Mouse (Mus musculus): Measurements from ENCODE around the gene Pin1rt1. TPM values are rescaled to one million over a fixed set of nuclear protein-coding genes. Genes with fewer than 3 reads are reported as not detected.
A peak's percentile ranks its signal among the peaks of the same experiment; 100 is the strongest.

Pin1rt1 gene
- polyA plus RNA-seq, 1 experiment from 2014 or later = 0.19 TPM

DNA sequence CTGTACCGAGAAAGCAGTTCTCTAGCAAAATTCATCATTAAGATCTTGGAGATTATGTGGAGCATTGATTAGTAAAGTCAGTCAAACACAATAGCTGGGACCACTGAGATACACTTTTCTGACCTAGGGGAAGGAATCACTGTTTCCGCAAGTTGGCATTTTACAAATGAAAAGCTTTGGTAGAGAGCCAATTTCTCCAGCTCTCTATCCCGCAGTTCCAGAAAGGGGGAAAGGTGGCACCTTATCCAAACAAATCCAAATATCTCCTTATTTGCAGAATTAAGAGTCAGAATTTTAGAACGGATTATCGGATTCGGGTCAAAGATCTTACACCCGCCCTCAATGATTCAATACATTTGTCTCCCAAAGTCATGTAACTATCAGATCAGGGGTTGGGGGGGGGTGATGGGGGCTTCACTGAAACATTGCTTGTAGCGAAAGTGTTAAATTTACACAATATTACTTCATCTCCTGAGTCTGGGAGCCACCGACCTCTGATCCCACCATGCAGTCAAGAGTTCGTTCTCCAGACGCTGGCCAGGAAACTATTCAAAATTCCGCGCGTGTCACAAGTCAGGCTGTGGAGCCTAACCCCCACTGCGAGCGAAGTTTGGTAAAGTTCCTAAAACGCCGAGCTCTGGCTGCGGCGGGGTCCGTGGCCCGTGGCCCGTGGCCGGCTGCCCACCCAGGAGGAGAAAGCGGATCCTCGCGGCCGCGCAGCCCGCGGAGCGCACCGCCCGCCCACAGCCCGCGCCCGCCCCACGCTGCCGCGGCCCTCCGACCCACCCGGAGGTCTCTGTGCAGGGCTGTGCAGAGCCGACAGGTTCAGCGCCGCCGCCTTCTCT, 25.9 kb upstream of the Pin1rt1 start:
- Histone ChIP-seq H3K4me2 (ENCODE audit: low read depth, low read length) (peak overlapping the region; percentile 76), H3K9ac (ENCODE audit: low read length) (peak overlapping the region; percentile 90), H3K4me1 (ENCODE audit: control insufficient read depth, insufficient read depth, low read length) (peaks cover 11% of the 10 kb centered on the region; the same call in 1 of the 2 replicates), H3K9me3 (replicated peaks; ENCODE audit: control insufficient read depth, low read length) (no peaks in the 10 kb centered on the region), H3K36me3 (ENCODE audit: control insufficient read depth, insufficient read depth, low read length) (no peaks in the 10 kb centered on the region), H3K4me3 (replicated peaks; ENCODE audit: low read length) (peak overlapping the region; percentile 79), H3K27me3 (ENCODE audit: control insufficient read depth, insufficient read depth, low read length) (no peaks in the 10 kb centered on the region), H3K27ac (ENCODE audit: low read length) (peak overlapping the region; percentile 70)
- 5% methylated on average over 46 of the region's 46 CpGs for whole genome bisulfite sequencing
- ATAC-seq (ENCODE audit: insufficient read depth, low FRiP score) = no peak

DNA sequence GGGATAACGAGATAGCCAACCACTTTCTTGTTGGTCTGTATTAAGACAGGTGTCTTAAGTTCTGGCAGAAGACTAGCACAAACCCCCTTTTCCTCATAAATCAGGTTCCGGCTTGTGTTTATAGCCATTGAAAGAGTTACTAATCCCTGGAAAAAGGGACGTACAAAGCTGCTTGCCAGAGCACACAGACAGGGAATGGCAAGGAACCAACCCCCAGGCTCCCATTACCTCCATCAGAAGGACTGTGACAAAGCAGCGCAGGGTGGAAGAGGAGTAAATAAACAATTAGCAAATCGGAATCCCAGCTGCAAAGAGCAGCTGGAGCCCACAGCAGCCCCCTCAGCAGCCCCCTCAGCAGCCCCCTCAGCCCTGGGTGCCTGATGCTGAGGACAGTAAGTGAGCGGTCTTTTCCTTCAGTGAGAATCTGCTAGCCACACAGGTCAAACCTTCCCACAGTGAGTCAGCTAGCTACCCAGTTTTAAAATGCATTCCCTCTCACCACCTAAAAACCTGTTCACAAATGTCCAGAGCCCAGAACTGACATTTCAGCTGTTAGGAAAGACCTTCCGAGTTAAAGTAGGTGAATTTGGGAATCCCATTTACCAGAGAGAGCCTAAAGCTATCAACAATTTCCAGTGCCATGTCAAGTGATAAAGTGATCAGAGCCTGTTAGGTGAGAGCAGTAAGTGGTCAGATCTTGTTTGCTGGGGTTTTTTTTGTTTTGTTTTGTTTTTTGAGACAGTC, 25.0 kb upstream of the Pin1rt1 start:
- no peak for ATAC-seq (ENCODE audit: insufficient read depth, low FRiP score)
- 31% methylated on average over 7 of the region's 7 CpGs for WGBS
- H3K4me3 ChIP-seq (replicated peaks; ENCODE audit: low read length) = peak overlapping the region; percentile 79
- no peak overlapping the region for H3K9ac ChIP-seq (ENCODE audit: low read length)
- H3K9me3 ChIP-seq (replicated peaks; ENCODE audit: control insufficient read depth, low read length) = no peaks in the 10 kb centered on the region
- no peak overlapping the region for H3K27ac ChIP-seq (ENCODE audit: low read length)
- H3K4me1 ChIP-seq (ENCODE audit: control insufficient read depth, insufficient read depth, low read length) = peaks cover 11% of the 10 kb centered on the region; the same call in 1 of the 2 replicates
- H3K4me2 ChIP-seq (ENCODE audit: low read depth, low read length) = peak overlapping the region; percentile 76
- H3K27me3 ChIP-seq (ENCODE audit: control insufficient read depth, insufficient read depth, low read length) = no peaks in the 10 kb centered on the region
- no peaks in the 10 kb centered on the region for H3K36me3 ChIP-seq (ENCODE audit: control insufficient read depth, insufficient read depth, low read length)

DNA sequence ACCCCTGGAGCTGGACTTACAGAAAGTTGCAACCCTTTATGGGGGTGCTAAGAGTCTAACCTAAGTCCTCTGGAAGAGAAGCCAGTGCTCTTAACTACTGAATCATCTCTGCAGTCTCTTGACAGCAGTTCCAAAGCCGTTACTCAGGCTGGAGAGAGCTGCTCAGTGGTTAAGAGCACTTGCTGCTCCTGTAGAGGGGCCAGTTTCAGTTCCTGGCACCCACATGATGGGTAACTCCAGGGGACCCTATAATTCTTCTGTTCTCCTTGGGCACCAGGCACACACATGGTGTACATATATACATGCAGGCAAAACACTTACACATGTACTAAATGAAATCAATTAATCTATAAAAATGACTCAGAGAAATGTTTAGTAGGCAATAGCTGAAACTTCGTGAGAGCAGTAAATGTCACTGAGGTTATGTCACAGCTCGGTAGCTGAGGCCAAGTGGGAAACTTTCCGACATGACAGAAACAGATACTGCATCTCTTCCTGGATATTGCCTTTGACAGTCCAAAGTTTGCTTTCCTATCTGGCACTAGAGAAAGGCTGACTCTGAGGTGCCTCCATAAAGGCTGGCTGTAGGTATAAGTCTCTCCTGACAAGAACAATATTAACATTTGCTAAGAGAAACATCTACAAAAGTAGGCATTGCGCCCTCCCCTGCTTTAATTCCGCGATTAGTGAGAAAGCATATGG, 24.2 kb upstream of the Pin1rt1 start:
- Histone ChIP-seq H3K4me1 (ENCODE audit: control insufficient read depth, insufficient read depth, low read length) (peaks cover 11% of the 10 kb centered on the region; the same call in 1 of the 2 replicates), H3K36me3 (ENCODE audit: control insufficient read depth, insufficient read depth, low read length) (no peaks in the 10 kb centered on the region), H3K27ac (ENCODE audit: low read length) (no peak overlapping the region), H3K9ac (ENCODE audit: low read length) (no peak overlapping the region), H3K27me3 (ENCODE audit: control insufficient read depth, insufficient read depth, low read length) (no peaks in the 10 kb centered on the region), H3K4me3 (replicated peaks; ENCODE audit: low read length) (no peak overlapping the region), H3K4me2 (ENCODE audit: low read depth, low read length) (no peak overlapping the region), H3K9me3 (replicated peaks; ENCODE audit: control insufficient read depth, low read length) (no peaks in the 10 kb centered on the region)
- WGBS = 45% methylated on average over 7 of the region's 7 CpGs
- ATAC-seq (ENCODE audit: insufficient read depth, low FRiP score) = no peak

DNA sequence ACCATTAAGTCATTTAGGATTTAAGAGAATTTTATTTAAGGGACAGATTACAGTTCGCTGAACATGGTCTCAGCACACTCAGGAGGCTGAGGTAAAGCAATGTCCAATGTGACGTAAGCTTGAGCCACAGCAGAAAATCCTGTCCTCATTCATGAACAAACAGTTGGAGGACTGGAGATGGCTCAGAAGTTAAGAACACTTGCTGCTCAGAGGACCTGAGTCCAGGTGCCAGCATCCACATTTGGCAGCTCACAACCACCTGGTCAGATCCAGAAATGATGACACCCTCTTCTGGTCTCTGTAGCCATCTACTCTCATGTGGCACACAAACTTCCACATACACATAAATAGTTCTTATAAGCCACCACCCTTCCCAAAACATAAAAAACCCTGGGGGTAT, 23.5 kb upstream of the Pin1rt1 start:
- Histone ChIP-seq H3K4me3 (replicated peaks; ENCODE audit: low read length) (no peak overlapping the region), H3K9ac (ENCODE audit: low read length) (no peak overlapping the region), H3K27ac (ENCODE audit: low read length) (no peak overlapping the region), H3K36me3 (ENCODE audit: control insufficient read depth, insufficient read depth, low read length) (no peaks in the 10 kb centered on the region), H3K27me3 (ENCODE audit: control insufficient read depth, insufficient read depth, low read length) (no peaks in the 10 kb centered on the region), H3K4me2 (ENCODE audit: low read depth, low read length) (no peak overlapping the region), H3K9me3 (replicated peaks; ENCODE audit: control insufficient read depth, low read length) (no peaks in the 10 kb centered on the region), H3K4me1 (ENCODE audit: control insufficient read depth, insufficient read depth, low read length) (peaks cover 11% of the 10 kb centered on the region; the same call in 1 of the 2 replicates)
- 90% methylated on average over 2 of the region's 2 CpGs for WGBS
- no peak for ATAC-seq (ENCODE audit: insufficient read depth, low FRiP score)

DNA sequence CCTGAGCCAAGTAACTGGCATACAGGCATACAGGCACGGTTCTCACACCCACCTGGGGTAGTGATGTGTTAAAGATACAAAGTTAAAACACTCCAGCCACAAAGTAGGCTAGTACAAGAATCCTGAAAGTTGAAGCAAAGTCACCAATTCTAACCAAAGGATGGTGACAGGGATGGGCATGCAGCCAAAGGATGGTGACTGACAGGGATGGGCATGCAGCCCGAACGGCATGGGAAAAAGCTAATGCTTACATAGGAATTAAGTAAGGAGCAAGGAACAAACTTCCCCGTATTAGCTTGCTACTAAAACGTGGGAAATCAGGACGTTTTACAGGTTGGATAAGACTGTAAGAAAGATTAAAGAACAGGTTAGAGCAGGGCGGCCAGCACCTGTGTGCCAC, 20.1 kb upstream of the Pin1rt1 start:
- ATAC-seq (ENCODE audit: insufficient read depth, low FRiP score) = peak; percentile 25; the same call in 1 of the 2 replicates
- WGBS = 50% methylated on average over 7 of the region's 7 CpGs

DNA sequence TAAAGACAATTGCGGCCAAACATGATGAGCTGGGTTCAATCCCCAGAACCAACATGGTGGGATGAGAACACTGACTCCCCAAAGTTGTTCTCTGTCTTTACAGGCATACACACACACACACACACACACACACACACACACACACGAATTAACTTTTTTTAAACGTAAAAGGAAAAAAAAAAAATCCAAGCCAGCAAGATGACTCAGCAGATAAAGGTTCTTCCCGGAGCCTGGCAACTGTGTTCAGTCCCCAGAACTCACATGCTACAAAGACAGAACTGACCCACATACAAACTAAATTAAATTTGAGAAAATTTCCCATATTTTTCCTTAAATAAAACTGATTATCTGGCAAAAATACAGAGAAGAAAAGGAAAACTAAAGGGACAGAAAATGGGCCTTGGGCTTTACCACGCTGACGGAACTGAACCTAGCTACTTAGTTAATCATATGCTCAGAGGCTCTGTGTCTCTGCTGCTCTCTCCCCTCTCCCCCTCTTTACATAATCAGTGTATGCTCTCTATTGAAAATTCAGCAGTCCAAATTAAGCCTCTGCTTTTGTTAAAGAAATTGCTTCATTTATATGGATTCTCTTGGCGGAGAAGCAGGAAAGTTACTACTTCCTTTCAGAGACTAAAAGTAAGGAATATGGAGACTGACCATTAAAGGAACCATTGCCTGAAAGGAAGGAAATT, 16.5 kb upstream of the Pin1rt1 start:
- Histone ChIP-seq H3K36me3 (ENCODE audit: control insufficient read depth, insufficient read depth, low read length) (no peaks in the 10 kb centered on the region), H3K4me1 (ENCODE audit: control insufficient read depth, insufficient read depth, low read length) (no peaks in the 10 kb centered on the region), H3K9me3 (replicated peaks; ENCODE audit: control insufficient read depth, low read length) (no peaks in the 10 kb centered on the region), H3K27me3 (ENCODE audit: control insufficient read depth, insufficient read depth, low read length) (no peaks in the 10 kb centered on the region), H3K4me3 (replicated peaks; ENCODE audit: low read length) (no peak overlapping the region), H3K4me2 (ENCODE audit: low read depth, low read length) (no peak overlapping the region), H3K9ac (ENCODE audit: low read length) (no peak overlapping the region), H3K27ac (ENCODE audit: low read length) (no peak overlapping the region)
- WGBS = 63% methylated on average over 7 of the region's 7 CpGs
- no peak for ATAC-seq (ENCODE audit: insufficient read depth, low FRiP score)

More for the DNA sequence above, 20.1 kb upstream of the Pin1rt1 start:
- no peak overlapping the region for H3K9ac ChIP-seq (ENCODE audit: low read length)
- no peaks in the 10 kb centered on the region for H3K27me3 ChIP-seq (ENCODE audit: control insufficient read depth, insufficient read depth, low read length)
- peak overlapping the region; percentile 48; the same call in 1 of the 2 replicates for H3K27ac ChIP-seq (ENCODE audit: low read length)
- peaks cover 3% of the 10 kb centered on the region; the same call in 1 of the 2 replicates for H3K4me1 ChIP-seq (ENCODE audit: control insufficient read depth, insufficient read depth, low read length)
- no peaks in the 10 kb centered on the region for H3K36me3 ChIP-seq (ENCODE audit: control insufficient read depth, insufficient read depth, low read length)
- no peak overlapping the region for H3K4me3 ChIP-seq (replicated peaks; ENCODE audit: low read length)
- H3K4me2 ChIP-seq (ENCODE audit: low read depth, low read length) = no peak overlapping the region
- no peaks in the 10 kb centered on the region for H3K9me3 ChIP-seq (replicated peaks; ENCODE audit: control insufficient read depth, low read length)

DNA sequence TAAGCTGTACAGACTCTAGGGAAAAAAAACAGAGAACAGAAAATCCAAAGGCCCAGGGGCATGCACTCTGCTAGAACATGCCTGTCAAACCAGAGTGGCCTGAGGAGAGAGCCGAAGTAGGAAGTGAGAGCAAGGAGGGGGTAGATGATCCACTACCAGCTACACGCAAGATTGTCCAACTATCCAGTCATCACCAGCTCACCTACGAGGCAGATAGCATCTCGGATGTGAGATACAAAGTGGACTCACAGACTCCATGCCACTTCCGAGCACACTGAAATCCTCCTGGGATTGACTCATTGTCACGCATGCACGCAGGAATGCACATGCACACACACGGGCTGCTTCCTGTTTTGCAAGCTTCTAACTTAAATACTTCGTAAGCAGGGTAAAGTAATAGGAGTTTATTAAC, 15.9 kb upstream of the Pin1rt1 start:
- no peak for ATAC-seq (ENCODE audit: insufficient read depth, low FRiP score)
- H3K36me3 ChIP-seq (ENCODE audit: control insufficient read depth, insufficient read depth, low read length) = no peaks in the 10 kb centered on the region
- H3K4me2 ChIP-seq (ENCODE audit: low read depth, low read length) = no peak overlapping the region
- no peaks in the 10 kb centered on the region for H3K4me1 ChIP-seq (ENCODE audit: control insufficient read depth, insufficient read depth, low read length)
- no peaks in the 10 kb centered on the region for H3K9me3 ChIP-seq (replicated peaks; ENCODE audit: control insufficient read depth, low read length)
- H3K27me3 ChIP-seq (ENCODE audit: control insufficient read depth, insufficient read depth, low read length) = no peaks in the 10 kb centered on the region
- WGBS = 75% methylated on average over 9 of the region's 9 CpGs
- no peak overlapping the region for H3K4me3 ChIP-seq (replicated peaks; ENCODE audit: low read length)
- no peak overlapping the region for H3K9ac ChIP-seq (ENCODE audit: low read length)
- H3K27ac ChIP-seq (ENCODE audit: low read length) = no peak overlapping the region; the same call in 1 of the 2 replicates

DNA sequence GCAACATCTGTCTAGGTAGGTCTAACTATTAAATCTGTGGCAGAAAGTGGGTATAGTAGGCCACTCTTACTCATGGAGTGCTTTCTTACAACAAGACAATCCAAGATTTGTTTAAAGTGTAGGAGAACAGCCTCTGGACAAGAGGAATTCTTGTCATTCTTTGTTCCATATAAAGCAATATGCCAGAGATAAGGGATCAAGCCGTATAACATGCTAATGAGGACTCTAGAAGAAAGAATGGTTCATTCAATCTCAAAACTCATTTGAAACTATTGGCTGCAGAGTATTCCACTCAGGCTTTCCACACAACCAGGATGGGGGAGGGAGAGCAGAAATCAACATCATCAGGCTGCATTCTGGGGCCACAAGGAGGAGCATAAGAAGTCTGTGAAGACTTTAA, 11.2 kb upstream of the Pin1rt1 start:
- no peak overlapping the region for H3K27ac ChIP-seq (ENCODE audit: low read length)
- no peak overlapping the region for H3K4me2 ChIP-seq (ENCODE audit: low read depth, low read length)
- no peaks in the 10 kb centered on the region for H3K9me3 ChIP-seq (replicated peaks; ENCODE audit: control insufficient read depth, low read length)
- H3K36me3 ChIP-seq (ENCODE audit: control insufficient read depth, insufficient read depth, low read length) = no peaks in the 10 kb centered on the region
- H3K4me1 ChIP-seq (ENCODE audit: control insufficient read depth, insufficient read depth, low read length) = no peaks in the 10 kb centered on the region
- H3K27me3 ChIP-seq (ENCODE audit: control insufficient read depth, insufficient read depth, low read length) = no peaks in the 10 kb centered on the region
- WGBS = 51% methylated on average over 1 of the region's 1 CpGs
- no peak overlapping the region for H3K9ac ChIP-seq (ENCODE audit: low read length)
- no peak overlapping the region for H3K4me3 ChIP-seq (replicated peaks; ENCODE audit: low read length)
- no peak for ATAC-seq (ENCODE audit: insufficient read depth, low FRiP score)

Measured in stomach, embryonic 16.5 days (tissue).